Mouse (Mus musculus): ENCODE results near the gene Itgb5.

DNA sequence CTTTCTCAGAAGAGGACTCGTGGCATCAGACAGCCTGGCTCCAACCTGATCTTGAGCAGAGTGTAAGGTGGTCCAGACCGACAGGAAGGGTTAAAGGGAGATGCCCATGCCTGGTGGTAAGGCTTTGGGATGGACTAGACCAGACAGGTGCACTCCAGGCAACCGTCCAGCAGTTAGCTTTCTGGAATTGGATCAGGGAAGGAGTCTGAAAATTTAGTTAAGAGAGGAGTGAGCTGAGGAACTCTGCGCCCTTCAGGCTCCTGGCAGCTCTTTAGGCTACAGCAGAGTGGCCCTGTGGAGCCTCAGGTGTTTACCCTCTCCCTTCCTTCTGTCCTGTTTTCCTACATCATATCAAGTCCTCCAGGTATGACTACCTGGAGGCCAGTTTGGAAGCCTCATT lies 32.9 kb downstream of the Itgb5 start:
- TF ChIP-seq CTCF (IDR thresholded peaks at IDR 0.05; ENCODE audit: borderline replicate concordance, extremely low read depth, insufficient read depth, insufficient read length) (no peak), POLR2A (IDR thresholded peaks at IDR 0.05; ENCODE audit: borderline replicate concordance, extremely low read depth, insufficient read depth, insufficient read length, poor library complexity, severe bottlenecking) (no peak)

Data from brain, embryonic 14.5 days (tissue).